ENCODE assay signal across 1 mouse cellular context in the genomic region with DNA sequence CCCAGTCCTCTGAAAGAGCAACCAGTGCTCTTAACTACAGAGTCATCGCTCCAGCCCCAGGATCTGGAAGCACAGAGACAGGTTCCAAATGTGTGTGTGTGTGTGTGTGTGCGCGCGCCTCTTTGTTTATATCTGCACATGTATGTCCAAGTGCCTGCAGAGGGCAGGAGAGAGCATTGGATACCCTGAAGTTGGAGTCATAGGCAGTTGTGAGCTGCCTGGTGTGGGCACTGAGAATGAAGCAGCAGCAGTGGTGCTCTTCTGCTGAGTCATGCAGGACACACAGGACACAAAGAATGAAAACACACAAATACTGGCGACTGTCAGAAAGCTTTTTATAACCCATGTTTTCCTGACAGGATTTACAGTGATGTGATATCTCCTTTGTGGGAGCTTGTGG.
TF ChIP-seq lines count a peak whose summit lies in the region.

No protein-coding gene starts in this region.

TF ChIP-seq in MEL, 35 proteins besides CTCF, POLR2A, EP300 and RAD21:
- TF ChIP-seq BHLHE40 (IDR thresholded peaks at IDR 0.05; ENCODE audit: borderline replicate concordance, low read depth, low read length) = no peak
- no peak for TF ChIP-seq ZMIZ1 (IDR thresholded peaks at IDR 0.05; ENCODE audit: low read depth, low read length)
- no peak for TF ChIP-seq ETS1 (IDR thresholded peaks at IDR 0.05; ENCODE audit: low read depth, low read length)
- TF ChIP-seq MAX (IDR thresholded peaks at IDR 0.05; ENCODE audit: low read length) = no peak
- no peak for TF ChIP-seq ELF1 (IDR thresholded peaks at IDR 0.05; ENCODE audit: low read depth, low read length)
- no peak for TF ChIP-seq GABPA (IDR thresholded peaks at IDR 0.05; ENCODE audit: low read depth, low read length)
- no peak for TF ChIP-seq RCOR1 (IDR thresholded peaks at IDR 0.05; ENCODE audit: low read depth, low read length)
